Mouse (Mus musculus): ENCODE results near the gene Efr3b.

- TF ChIP-seq CTCF (conservative IDR thresholded peaks at IDR 0.05; ENCODE audit: low read length), result no peak
- no peak for TF ChIP-seq POU5F1 (IDR thresholded peaks at IDR 0.05; ENCODE audit: borderline replicate concordance, low read length)
- TF ChIP-seq NANOG (IDR thresholded peaks at IDR 0.05; ENCODE audit: borderline replicate concordance, low read length), result no peak
Measured at GRCm38 (mm10) chr12:4022845-4023244, 15.9 kb downstream of the Efr3b start.
